ENCODE assay signal across 9 mouse cellular contexts in genomic region chr4:100779695-100780094, GRCm38 (mm10). TPM values are rescaled to one million over a fixed set of nuclear protein-coding genes. Genes with fewer than 3 reads are reported as not detected.
DNase-seq lines count a peak whose midpoint lies in the region; ATAC-seq and TF ChIP-seq lines count a peak whose summit lies in the region.
"Had no signal": no experiment of that assay in that cellular context is flagged by ENCODE, and none has a peak within 500 bp of the region (broad histone marks: within the 10 kb centered on the region; RNA-seq: fewer than 3 reads in every experiment).

No protein-coding gene starts in this region.

- TF ChIP-seq CTCF in lung, embryonic 14.5 days (IDR thresholded peaks at IDR 0.05; ENCODE audit: low read depth) = no peak
- no peak for TF ChIP-seq CTCF in stomach, postnatal 0 days (IDR thresholded peaks at IDR 0.05; ENCODE audit: low read depth)

- peak overlapping the region; percentile 84 for H3K4me2 ChIP-seq in lung, embryonic 14.5 days
- H3K4me2 ChIP-seq in forebrain, embryonic 13.5 days = peak overlapping the region; percentile 91
- H3K4me2 ChIP-seq in limb, embryonic 13.5 days (replicated peaks) = peak overlapping the region; percentile 77
- peak overlapping the region; percentile 89 for H3K4me2 ChIP-seq in stomach, postnatal 0 days (replicated peaks; ENCODE audit: low read depth)

- 0 out of 2 replicates have a peak overlapping the region, but pooled peaks have one; percentile 89 for H3K9ac ChIP-seq in lung, embryonic 14.5 days
- peak overlapping the region; percentile 97 for H3K9ac ChIP-seq in forebrain, embryonic 13.5 days
- peak overlapping the region; percentile 96 for H3K9ac ChIP-seq in limb, embryonic 13.5 days
- no peak overlapping the region for H3K9ac ChIP-seq in stomach, postnatal 0 days (ENCODE audit: low read length)

- H3K4me1 ChIP-seq in lung, embryonic 14.5 days (ENCODE audit: insufficient read depth) = 0 out of 2 replicates have a peak, but pooled peaks cover 8% of the 10 kb centered on the region
- H3K4me1 ChIP-seq in forebrain, embryonic 13.5 days = peaks cover 53% of the 10 kb centered on the region
- H3K4me1 ChIP-seq in limb, embryonic 13.5 days = peaks cover 56% of the 10 kb centered on the region
- no peaks in the 10 kb centered on the region; the same call in none of the 2 replicates for H3K4me1 ChIP-seq in stomach, postnatal 0 days (replicated peaks; ENCODE audit: control insufficient read depth, insufficient read depth)

- H3K27ac ChIP-seq in lung, embryonic 14.5 days (ENCODE audit: low read depth) = no peak overlapping the region
- H3K27ac ChIP-seq in forebrain, embryonic 13.5 days = no peak overlapping the region
- H3K27ac ChIP-seq in limb, embryonic 13.5 days = no peak overlapping the region
- H3K27ac ChIP-seq in stomach, postnatal 0 days (replicated peaks) = no peak overlapping the region

- WGBS in lung, embryonic 14.5 days = 37% methylated on average over 5 of the region's 5 CpGs
- 11% methylated on average over 5 of the region's 5 CpGs for WGBS in forebrain, embryonic 13.5 days
- 6% methylated on average over 5 of the region's 5 CpGs for WGBS in limb, embryonic 13.5 days
- WGBS in stomach, postnatal 0 days = 49% methylated on average over 5 of the region's 5 CpGs

- H3K4me3 ChIP-seq in lung, embryonic 14.5 days (ENCODE audit: low read depth, low read length) = peak overlapping the region; percentile 94
- H3K4me3 ChIP-seq in forebrain, embryonic 13.5 days = peak overlapping the region; percentile 90
- H3K4me3 ChIP-seq in limb, embryonic 13.5 days = peak overlapping the region; percentile 71
- 0 out of 2 replicates have a peak overlapping the region, but pooled peaks have one; percentile 8 for H3K4me3 ChIP-seq in stomach, postnatal 0 days (ENCODE audit: low read depth, low read length)

- no peak for DNase-seq in lung, embryonic 14.5 days
- DNase-seq in lung, postnatal 36 days = no peak
- DNase-seq in stomach, postnatal 0 days (ENCODE audit: low spot score) = no peak
- no peak for DNase-seq in left cerebral cortex, postnatal 4 days
- DNase-seq in ovary, adult 18-20 months (ENCODE audit: low spot score) = no peak
- DNase-seq: lung, postnatal 4 days; right cerebral cortex, postnatal 14 days had no signal

- no peaks in the 10 kb centered on the region for H3K9me3 ChIP-seq in lung, embryonic 14.5 days (ENCODE audit: low read depth, low read length)
- no peaks in the 10 kb centered on the region for H3K9me3 ChIP-seq in forebrain, embryonic 13.5 days (replicated peaks)
- no peaks in the 10 kb centered on the region for H3K9me3 ChIP-seq in limb, embryonic 13.5 days
- no peaks in the 10 kb centered on the region for H3K9me3 ChIP-seq in stomach, postnatal 0 days (ENCODE audit: control insufficient read depth, low read length)

- no peaks in the 10 kb centered on the region for H3K36me3 ChIP-seq in lung, embryonic 14.5 days (ENCODE audit: insufficient read depth)
- no peaks in the 10 kb centered on the region for H3K36me3 ChIP-seq in forebrain, embryonic 13.5 days (ENCODE audit: poor library complexity, severe bottlenecking)
- no peaks in the 10 kb centered on the region for H3K36me3 ChIP-seq in limb, embryonic 13.5 days
- H3K36me3 ChIP-seq in stomach, postnatal 0 days (ENCODE audit: control insufficient read depth, insufficient read depth, low read length) = no peaks in the 10 kb centered on the region

- TF ChIP-seq EP300 in stomach, postnatal 0 days (optimal IDR thresholded peaks at IDR 0.05) = no peak

- no peaks in the 10 kb centered on the region for H3K27me3 ChIP-seq in lung, embryonic 14.5 days (ENCODE audit: insufficient read depth, low read length)
- no peaks in the 10 kb centered on the region for H3K27me3 ChIP-seq in forebrain, embryonic 13.5 days
- no peaks in the 10 kb centered on the region for H3K27me3 ChIP-seq in limb, embryonic 13.5 days
- H3K27me3 ChIP-seq in stomach, postnatal 0 days (ENCODE audit: control insufficient read depth, insufficient read depth, low read length) = no peaks in the 10 kb centered on the region

- ATAC-seq in lung, embryonic 14.5 days (ENCODE audit: insufficient read depth) = no peak
- ATAC-seq in forebrain, embryonic 13.5 days = no peak
- no peak for ATAC-seq in limb, embryonic 13.5 days (ENCODE audit: low FRiP score, low read depth)
- no peak for ATAC-seq in stomach, postnatal 0 days (ENCODE audit: low FRiP score, low TSS enrichment)

- intact Hi-C loops in left cerebral cortex, postnatal 4 days (cut with DNase I) = loop anchor here (5.0 kb wide), 2 partner anchors 208 to 368 kb away; no protein-coding TSS in a partner anchor

RNA-seq across cellular contexts. Expression of gene Cachd1, which starts 3.2 kb away (rescaled TPM):
- polyA plus RNA-seq in lung, embryonic 14.5 days (2014; fragmentation: Nextera tagmentation; extraction: Ambion mirVana) = 26.9 and 27.9 TPM in 2 replicates
- 14.7 and 18.2 TPM in 2 replicates for polyA plus RNA-seq in forebrain, embryonic 13.5 days (2015; fragmentation: Nextera tagmentation; extraction: Ambion mirVana)
- polyA plus RNA-seq in limb, embryonic 13.5 days (2015; fragmentation: Nextera tagmentation; extraction: Ambion mirVana) = 32.6 and 33.4 TPM in 2 replicates
- 6.4 and 7.0 TPM in 2 replicates for polyA plus RNA-seq in stomach, postnatal 0 days (2015; fragmentation: Nextera tagmentation; extraction: Ambion mirVana)
- total RNA-seq in left cerebral cortex, postnatal 4 days (2021) = 10 to 100 TPM; 23.2 to 25.9 TPM

Comparison
In these comparisons a context has a peak if more than half of its experiments do, and no peak if none do; other contexts are left out.
1. H3K4me3 ChIP-seq: peak in every context shown above with its lines; median percentile 94 in lung, embryonic 14.5 days; 90 in forebrain, embryonic 13.5 days; 71 in limb, embryonic 13.5 days; 8 in stomach, postnatal 0 days.